Mouse (Mus musculus): Measurements from ENCODE around the gene Ube2r2.

The Ube2r2 gene

DNA sequence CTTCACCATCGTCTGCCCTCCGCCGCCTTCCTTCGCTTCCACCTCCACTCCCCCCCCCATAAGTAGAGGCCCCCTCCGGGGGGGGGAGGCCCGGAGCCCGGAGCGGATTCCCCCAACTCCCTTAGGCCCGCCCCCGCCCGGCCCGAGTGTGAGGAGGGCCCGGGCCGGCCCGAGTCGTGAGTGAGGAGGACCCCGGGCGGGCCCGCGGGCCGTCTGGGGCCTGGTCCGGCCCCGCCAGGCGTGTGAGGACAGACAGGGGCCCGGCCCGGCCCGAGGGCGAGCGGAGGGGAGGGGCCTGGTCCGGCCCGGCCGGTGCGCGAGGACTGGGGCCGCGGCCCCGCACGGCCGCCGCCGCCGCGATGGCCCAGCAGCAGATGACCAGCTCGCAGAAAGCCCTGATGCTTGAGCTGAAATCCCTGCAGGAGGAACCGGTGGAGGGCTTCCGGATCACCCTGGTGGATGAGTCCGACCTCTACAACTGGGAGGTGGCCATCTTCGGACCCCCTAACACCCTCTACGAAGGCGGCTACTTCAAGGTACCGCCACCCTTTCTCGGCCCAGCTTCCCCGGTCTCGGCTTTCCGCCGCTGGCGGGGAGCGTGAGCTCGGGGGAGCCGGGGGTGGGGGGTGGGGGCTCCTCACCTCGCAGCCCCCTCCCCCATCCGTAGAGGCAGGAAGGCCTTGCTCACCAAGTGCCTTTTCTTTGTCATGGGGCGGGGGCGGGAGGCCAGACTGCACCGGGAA, at the start of gene Ube2r2:
Gene Ube2r2, plus strand, starts transcription at position 33 of the 743 bp plus-strand sequence.
- in situ Hi-C loops (cut with MboI, MseI): no loop called here

DNA sequence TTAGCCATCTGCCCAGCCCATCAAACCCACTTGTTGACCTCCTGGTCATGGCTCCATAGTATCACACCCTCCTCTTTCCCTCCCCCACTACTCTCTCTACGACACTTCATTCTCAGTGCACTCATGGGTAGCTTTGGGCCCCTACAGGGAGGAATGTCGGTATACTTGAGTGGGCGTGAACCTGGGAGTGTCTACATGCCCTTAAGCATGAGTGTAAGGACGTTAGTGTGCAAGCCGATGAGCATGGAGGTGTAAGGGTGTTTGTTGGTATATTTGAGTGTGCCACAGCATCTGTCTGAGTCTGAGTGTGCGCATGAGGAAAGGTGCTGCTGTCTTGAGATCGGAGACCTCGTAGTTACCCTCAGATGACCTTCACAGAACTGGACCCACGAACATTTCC, 48.6 kb upstream of the Ube2r2 start:
- in situ Hi-C loops (cut with MboI, MseI): no loop called here

DNA sequence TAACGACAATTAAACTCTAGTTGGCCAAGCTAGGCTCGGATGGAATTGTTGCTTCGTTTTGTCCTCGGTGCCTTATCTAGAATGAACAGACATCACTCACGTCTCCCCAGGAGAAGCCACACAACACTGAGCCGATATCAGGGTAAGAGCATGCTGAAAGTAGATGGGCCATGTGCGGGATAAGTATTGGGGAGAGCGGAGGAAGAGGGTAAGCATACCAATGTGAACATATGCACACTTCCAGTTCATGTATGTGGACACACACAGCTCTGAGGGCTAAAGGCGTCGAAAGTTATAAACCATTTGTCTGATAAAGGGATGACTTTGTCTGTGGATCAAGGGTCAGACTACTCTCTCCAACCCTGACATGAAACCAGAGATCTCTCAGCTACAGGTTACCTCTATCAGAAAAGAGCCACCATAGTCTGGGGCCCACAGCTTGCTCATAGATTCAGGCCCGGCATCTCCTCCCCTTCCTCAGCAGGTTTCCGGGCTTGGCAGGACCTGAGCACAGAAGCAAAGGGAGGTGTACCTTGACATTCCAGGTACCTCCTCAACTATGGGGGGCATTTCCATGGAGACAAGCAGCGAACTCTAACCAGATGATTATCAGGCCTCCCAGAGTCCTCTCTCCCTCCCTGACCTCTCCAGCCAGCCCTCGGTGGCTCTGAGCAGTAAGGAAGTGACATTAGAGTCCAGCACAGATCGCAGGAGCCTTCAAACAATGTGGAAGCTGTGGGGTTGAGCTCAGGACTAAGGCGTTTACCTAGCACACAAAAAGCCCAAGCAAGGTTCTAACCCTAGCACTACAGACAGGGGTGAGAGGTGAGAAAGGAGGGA, 47.9 kb upstream of the Ube2r2 start:
- in situ Hi-C loops (cut with MboI, MseI): no loop called here

DNA sequence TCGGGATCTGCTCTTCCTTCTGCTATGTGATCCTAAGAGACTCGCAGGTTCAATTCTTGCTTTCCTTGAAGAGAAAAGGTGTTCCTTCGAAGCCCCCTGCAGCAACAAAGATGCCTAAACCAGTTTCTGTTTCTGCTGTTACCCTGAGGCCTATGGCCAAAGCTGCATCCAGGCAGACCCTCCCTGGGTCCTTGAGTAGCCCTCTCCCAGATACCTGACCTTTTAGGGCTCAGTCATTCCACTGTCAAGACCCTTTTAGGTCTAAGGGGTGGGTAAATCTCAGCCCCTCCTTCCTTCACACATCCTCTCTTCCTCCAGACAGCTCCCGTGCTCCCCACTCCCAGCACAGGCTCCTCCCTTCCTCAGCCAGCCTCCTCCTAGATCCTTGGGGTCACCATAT, 46.4 kb upstream of the Ube2r2 start:
- in situ Hi-C loops (cut with MboI, MseI): no loop called here

DNA sequence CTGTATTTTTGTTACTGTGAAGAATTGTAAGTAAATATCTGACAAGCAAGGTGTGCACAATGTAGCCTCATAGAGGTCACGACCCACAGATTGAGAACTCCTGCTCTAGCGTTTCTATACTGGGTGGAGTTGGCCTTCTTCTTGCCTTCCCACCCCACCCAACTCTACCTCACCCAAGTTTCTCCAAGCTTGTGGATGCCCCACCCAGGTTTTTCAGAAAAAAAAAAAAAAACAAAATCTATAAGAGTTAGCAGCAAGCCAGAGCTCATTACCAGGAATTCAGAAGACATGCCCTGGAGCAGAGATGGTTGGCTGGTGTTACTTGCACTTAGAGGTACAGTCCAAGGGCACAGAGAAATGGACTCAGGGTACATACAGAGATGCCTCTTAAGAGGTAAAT, 45.8 kb upstream of the Ube2r2 start:
- in situ Hi-C loops (cut with MboI, MseI): no loop called here

- in situ Hi-C loops (cut with MboI, MseI): no loop called here
Observed at GRCm38 (mm10) chr4:41091391-41091790, 44.2 kb upstream of the Ube2r2 start.

DNA sequence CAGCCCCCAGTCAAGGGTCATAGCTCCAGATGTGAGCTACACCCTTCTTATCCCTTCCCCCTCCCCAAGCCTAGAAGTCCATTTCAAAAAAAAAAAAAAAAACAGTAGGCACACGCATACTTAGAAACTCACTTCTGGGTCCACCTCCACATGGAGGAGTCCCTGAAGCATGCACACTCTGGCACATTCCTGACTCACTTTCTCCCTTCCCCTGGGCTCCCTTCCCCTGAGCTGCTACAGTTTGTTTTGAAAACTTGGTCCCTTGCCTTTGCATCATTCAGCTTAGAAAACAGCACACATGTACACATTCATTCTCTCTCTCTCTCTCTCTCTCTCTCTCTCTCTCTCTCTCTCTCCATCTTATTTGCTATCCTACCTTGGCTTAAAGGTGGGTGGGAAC, 42.6 kb upstream of the Ube2r2 start:
- in situ Hi-C loops (cut with MboI, MseI): no loop called here

- in situ Hi-C loops (cut with MboI, MseI): no loop called here
Observed at GRCm38 (mm10) chr4:41094361-41094760, 41.2 kb upstream of the Ube2r2 start.

DNA sequence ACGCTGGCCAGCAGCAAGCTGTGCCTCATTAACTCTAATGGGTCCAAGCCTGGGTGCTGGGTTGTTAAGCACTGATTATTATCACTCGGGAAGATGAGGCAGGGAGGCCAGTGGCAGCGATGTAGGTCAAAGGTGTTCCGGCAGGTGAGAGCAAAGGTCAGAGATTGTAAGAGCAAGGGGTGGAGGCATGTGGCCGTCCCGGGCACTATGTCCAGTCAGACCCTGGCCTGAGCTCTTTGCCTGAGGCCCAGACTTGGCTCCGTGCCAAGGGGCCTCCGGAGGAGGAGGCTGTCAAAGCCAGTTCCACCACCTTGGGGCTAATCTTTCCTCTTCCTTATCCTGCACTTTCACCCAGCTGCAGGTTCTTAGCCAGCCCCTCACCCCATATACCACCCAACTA, 39.4 kb upstream of the Ube2r2 start:
- in situ Hi-C loops (cut with MboI, MseI): no loop called here

- in situ Hi-C loops (cut with MboI, MseI): no loop called here
Observed at GRCm38 (mm10) chr4:41096794-41097193, 38.7 kb upstream of the Ube2r2 start.

DNA sequence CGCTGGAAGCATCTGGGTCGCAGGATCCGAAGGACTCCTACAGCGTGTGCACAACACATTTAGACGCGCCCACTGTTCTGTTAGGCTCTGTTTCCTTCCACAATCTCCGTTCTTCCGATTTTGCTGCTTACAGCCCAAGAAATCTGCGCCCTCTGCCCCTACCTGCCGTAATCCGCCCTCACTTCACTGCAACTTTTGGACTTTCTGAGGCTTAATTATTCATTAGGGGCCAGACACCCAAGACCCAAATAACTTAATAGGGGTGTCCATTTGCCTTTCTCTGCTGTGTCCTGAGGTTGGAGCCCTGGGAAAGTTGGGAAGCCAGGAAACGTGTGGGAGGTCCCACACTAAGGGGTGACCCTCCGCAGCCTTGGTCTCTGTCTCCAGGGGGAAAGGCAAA, 38.2 kb upstream of the Ube2r2 start:
- in situ Hi-C loops (cut with MboI, MseI): no loop called here

GRCm38 (mm10) chr4:41097871-41098576, 37.5 kb upstream of the Ube2r2 start, which contains the start of gene Aqp3:
Gene Aqp3 (minus strand): TSS chr4:41098183.
- in situ Hi-C loops (cut with MboI, MseI): no loop called here

GRCm38 (mm10) chr4:41098577-41098951, 37.0 kb upstream of the Ube2r2 start:
- in situ Hi-C loops (cut with MboI, MseI): no loop called here

DNA sequence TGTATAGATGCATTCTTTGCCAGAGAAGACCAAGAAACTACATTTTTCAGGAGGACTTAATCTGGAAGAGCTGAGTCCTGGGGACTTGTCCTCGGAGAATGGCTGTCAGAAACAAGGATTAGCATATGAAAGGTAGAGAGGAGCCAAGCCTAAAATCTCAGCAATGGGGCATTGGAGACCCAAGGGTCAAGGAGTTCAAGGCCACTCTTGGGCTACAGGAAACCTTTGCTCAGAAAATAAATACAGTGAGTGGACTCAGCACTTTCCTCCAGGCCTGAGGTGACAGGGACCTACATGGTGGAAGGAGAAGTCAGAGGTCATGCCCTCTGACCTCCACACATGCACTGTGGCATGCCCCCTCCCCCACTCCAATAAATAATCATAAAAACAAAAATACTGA, 34.6 kb upstream of the Ube2r2 start:
- in situ Hi-C loops (cut with MboI, MseI): no loop called here

GRCm38 (mm10) chr4:41102901-41103300, 32.6 kb upstream of the Ube2r2 start:
- in situ Hi-C loops (cut with MboI, MseI): no loop called here

DNA sequence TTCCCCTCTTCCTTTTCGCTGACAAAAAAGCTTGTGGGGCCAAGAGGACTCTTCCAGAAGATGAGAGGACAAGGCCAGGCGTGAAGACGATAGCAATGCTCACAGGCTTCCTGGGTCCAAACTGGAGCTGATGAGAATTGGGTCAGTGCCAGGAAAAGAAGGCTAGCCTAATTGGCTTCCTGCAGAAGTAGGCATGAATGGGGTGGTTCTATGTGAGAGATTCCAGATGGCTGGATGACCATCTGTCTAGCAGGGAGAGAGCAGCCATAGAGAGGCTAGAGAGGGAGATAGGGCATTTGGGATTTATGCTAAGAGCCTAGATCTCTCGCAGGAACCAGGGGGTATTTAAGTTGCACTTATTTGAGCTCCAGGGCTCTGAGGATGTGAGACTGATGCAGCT, 28.1 kb upstream of the Ube2r2 start:
- in situ Hi-C loops (cut with MboI, MseI): no loop called here

GRCm38 (mm10) chr4:41108717-41109425, 26.7 kb upstream of the Ube2r2 start:
- in situ Hi-C loops (cut with MboI, MseI): no loop called here

DNA sequence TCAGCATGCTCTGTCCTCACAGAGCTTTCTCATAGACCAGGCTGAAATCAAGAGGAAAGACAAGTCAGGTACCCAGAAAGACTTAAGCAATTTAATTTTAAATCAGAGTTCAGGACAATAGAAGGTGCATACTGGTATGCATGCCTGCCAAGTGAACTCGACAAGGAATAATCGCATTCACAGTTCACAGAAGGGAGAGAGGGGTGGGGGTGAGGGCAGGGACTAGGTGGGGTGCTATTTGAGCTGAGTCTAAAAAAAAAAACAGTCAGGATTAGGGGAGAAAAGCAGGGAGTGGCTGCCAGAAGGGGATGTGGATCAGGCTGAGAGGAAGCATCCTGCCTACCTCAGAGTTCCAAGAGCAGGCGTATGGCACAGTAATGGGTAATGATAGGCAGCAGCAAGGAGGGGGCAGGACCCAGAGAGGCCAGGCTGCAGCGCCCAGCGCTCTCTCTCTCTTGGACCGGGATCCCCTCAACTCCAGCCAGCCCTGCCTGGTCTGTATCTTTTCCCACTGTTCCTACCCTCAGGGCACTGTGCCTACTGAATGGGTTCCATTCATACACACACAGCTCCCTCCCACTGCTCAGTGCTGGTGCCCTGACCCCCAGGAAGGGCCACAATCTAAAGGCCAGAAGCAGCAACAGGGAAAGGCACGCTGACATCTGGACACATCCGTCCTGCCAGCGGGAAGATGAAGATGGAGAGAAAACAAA, 21.0 kb upstream of the Ube2r2 start:
- in situ Hi-C loops (cut with MboI, MseI): loop anchor here (5.0 kb wide), 1 partner anchor 52 kb away; no protein-coding TSS in a partner anchor

GRCm38 (mm10) chr4:41115074-41115473, 20.5 kb upstream of the Ube2r2 start:
- in situ Hi-C loops (cut with MboI, MseI): loop anchor here (5.0 kb wide), 1 partner anchor 53 kb away; no protein-coding TSS in a partner anchor

DNA sequence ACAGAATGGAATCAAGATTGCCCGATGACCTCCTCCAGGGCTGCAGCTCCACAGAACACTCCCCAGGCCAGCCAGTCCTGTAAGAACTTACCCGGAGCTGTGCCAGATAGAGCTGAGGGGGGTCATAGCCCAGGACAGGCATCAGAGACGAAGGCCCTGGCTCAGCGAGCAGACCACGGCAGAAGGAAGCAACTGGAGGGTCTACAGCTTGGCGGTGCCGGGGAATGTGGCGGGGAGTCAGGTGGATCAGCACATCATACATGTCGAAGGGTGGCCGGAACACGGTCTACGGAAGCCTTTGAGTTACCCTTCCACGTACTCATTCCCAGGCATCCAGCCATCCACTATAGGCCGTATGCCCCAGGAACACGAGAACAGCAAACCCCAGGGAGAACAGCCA, 19.8 kb upstream of the Ube2r2 start:
- in situ Hi-C loops (cut with MboI, MseI): loop anchor here (5.0 kb wide), 1 partner anchor 53 kb away; no protein-coding TSS in a partner anchor

DNA sequence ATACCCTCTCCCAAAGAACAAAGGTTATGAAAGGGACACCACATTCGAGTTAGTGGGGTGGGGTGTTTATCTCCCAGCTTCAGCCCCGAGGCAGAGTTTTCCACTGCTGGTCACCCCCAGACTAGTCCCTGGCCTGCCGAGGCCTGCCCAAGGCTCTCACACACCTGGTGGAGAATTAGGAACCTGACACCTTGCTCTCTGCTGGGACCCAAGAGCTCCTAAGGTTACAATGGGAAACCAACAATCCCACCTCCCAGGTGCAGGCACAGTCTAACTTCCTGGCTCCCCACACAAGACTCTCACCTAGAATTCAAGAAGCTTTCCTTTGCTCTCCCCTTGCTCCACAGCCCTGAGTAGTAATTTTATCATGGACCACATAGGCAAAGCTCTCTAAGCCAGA, 18.7 kb upstream of the Ube2r2 start:
- in situ Hi-C loops (cut with MboI, MseI): loop anchor here (5.0 kb wide), 1 partner anchor 55 kb away; no protein-coding TSS in a partner anchor
